Mouse (Mus musculus): Measurements from ENCODE around the gene Ifrd1. TPM values are rescaled to one million over a fixed set of nuclear protein-coding genes. Genes with fewer than 3 reads are reported as not detected.
A peak's percentile ranks its signal among the peaks of the same experiment; 100 is the strongest.

Ifrd1 gene
- total and polyA plus RNA-seq, 3 experiments, result 40.2 to 180 (median 149) TPM

DNA sequence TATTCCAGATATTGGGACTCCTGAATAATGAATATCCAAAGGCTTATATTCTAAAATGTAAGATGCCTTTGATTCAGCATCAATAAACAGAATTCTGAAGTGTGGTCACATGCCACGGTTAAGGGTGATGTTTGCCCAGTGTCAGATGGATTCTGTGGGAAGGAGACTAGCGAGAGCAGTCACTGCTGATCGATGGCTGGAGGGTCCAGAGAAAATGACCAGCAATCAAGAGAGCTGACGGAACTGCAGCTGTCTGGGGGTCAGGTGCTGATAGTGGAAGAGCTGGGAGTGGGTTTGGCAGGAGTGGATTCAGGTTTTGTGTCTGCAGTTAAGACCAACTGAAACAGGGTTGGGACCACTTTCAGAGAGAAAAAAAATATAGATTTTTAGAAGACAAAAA lies 5.1 kb downstream of the Ifrd1 start:
- DNase-seq, result no peak

DNA sequence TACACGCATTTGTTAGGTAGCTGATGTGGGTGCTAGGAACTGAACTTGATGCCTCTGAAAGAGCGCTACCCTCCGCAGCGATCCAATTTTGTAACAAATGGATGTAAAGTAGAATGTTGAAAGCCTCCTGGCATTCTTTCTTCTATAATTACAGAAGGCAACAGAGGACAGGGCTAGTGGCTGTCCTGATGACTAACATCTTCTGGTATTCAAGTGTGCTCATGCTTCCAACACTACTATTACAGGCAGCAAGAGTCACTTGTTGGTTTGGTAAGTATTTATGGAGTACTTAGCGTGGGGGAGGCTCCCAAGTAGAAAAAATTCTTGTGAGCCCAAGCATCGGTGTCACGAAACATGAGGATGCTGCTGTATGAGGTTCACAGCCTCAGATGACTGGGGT lies 9.1 kb downstream of the Ifrd1 start:
- no peak for DNase-seq

DNA sequence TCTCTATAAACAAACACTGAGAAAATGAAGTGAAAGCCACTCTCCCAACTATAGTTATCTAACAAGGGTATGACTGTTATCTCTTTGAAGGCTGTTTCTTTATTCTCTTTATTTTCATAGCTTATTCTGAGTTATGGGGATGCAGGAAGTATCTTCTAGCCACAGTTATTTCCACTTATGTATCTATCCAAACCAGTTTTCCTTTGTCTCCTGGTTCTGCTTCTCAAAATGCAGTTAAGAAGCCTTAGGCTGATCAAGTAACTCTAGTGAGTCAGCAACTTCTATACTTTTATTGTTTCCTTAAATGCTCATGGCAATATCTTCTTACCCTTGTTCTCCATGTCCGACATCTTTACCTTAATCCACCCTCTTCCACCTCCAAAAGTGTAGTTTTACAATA lies 16.1 kb downstream of the Ifrd1 start:
- DNase-seq, result no peak

DNA sequence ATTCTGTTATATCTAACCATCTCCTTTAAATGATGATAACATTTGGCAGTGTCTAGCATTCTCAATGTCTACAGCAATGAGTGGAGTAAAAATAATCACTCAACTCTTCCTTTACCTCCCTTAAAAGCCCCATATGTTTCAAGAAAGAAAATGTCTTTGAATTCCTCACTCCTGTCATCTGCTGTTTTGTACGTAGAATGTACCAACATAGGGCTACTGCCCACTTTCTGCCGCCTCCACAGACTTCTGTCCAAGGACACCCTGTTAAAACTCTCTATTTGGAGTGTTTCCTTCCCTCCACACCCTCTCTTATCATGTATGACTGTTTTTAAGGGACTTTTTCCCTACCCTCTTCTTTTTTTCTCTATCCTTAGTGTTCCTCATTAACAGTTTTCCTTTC lies 16.7 kb downstream of the Ifrd1 start:
- DNase-seq, result no peak

DNA sequence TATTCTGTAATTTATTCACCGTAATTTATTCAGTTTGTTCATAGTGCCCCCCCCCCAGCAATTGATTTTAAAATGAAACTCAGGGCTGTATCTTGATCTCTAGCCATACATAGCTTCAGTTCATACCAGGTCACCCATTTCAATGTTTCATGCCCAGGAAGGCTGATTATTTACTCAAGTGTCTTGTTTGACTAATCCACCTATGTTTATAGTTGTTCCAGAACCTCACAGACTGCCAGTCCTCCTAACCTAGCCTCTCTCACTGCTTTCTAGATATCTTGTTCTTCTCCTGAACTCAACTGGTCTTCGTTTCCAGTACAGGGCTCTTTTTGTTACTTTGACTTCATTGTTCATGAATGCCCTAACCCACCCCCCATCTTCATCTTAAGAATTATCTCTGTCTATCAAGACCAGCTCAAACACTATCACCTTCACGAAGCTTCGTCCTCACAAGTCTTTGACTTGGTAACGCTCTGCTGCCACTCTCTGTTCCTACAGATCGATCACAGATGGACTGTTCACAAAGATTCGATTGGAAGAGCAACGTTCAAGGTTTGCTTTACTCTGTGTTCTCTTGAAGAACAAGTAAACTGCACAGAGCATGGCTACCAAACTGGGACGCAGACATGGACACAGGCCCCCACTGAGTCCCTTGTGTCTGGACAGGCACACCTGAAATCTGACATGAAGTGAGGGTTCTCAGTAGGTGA lies 24.0 kb downstream of the Ifrd1 start:
- DNase-seq, result no peak

DNA sequence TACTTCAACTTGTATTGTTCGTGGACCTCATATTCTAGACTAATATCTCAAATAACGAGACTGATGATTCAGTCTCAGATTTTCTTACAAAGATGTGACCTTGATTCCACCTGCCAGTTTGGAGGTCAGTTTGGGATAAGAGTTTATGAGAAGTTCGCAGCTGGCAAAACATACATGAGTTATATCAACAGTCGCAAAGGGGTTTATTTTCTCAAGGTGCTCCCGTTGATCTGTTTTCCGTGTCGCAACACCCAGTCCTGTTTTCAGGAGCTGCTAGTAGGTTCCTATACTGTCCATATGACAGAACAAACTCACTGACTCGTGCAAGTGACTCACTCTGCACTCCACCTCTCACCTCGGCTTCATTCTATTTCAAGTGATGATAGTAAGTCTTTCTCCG lies 24.6 kb downstream of the Ifrd1 start:
- no peak for DNase-seq

DNA sequence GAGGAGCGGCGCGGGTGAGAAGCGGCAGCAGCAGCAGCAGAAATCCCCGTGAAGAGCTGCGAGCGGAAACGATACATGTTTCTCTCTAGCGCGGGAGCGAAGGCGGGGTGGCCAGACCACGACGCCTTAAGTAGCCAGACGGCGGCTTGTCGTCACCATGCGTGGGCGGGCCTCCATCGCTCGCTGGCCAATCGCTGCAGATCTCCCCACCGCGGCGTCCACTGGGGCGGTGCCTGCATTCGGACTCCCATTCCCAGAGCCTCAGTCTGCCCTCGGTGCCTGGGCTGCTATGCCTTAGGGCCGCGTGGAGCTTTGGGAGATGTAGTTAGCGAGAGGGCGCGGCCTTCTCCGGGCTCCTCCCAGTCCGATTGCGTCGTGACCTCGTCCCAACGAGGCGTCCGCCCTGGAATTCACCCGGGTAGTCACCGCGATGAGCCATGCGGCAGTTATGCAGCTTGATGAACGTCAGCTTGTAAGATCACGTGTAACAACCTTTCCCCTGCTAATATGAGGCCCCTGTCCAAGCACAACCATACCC lies 25.2 kb downstream of the Ifrd1 start:
- DNase-seq, result peak; percentile 99

DNA sequence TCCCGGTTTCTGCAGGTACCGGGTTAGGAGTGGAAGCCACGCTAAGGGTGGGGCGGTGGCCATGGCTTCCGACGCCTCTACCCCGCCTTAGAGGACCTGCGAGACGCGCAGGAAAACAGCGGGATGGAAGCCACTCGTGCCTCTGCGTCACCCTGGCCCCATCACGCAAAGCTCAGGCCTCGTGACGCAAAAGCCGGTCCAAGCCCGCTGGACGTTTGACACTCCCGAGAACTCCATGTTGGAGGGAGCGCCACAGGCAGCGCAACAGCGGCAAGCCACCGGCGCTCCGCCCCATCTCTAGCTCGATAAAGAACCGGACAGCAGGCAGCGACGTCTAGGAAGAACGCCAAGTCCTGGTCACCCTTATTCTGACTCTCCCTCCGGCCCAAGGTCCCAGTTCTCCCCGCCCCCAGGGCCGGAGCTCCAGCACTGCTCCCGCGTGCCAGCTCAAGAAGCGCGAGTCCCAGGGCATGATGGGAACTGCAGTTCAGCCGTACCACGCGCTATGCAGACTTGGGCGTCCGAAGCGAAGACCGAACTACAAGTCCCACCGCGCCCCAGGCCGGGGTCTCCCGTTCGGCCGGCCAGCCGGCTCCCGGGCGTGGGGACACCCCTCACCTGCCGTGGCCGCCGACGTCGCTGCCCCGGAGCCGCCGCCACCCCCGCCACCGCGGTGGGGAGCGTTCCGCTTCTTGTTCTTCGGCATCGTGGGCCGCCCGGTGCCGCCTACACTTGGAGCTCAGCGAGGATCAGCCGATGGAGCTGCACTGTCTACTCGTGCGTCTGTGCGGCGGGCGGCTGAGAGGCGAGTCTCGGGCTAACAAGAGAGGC lies 25.8 kb downstream of the Ifrd1 start:
- DNase-seq, result peak; percentile 98

DNA sequence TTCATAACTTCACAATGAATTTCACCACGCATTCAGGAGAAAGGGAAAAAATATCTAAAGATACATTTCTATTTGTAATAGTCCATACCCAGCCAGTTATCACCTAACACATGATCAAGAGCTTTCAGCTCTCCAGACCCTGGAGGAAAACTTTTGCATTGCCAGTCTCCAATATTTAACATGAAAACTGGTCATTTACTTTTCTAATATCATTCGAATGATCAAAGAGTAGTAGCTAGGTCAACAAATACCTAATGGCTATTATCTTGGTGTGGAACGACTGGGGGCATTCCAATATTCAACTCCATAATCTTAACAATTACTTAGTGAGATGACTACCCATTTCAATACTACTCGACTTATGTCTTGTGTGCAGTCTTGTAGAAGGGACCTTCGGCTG lies 26.7 kb downstream of the Ifrd1 start:
- DNase-seq, result no peak

DNA sequence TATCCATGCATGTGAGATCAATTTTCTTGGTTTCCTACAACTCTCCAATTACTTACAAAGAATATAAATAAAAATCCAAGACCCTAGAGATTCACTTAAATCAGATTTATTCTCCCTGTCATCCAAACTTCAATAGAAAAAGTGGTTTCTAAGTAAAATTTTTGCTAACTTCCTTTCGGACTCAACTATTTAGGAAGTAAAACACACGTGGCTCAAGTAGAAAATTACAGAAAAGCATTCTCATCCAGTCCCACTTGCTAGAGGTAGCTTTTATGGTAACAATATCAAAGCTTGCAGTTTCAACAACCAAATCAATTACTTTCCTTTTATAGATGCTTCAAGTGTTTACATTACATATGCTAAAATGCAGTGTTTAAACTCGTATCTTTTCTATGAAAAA lies 27.4 kb downstream of the Ifrd1 start:
- no peak for DNase-seq

DNA sequence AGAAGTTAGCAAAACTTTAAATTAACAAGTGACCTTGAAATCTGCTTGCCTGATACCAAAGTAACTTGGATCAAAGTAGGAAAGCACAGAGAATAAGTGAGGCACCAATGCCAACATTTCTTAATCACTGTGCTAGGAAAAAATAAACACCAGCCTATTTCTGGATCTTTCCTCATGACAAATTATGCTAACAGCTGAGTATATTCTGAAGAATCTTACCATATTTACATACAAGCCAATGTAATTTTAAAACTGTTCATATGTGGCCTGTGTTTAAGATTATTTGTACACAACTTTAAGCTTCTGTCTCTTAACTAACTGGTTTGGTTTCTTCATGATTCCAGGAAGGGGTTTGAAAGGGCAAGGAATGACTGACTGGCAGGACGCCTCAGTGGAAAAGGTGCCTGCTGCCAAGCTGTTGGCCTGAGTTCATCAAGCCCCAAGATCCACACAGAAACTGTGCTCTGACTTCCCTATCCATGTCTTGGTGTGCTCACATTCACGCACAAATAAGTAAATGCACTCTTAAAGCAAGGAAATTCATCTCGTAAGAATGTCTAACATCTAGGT lies 28.2 kb downstream of the Ifrd1 start:
- peak; percentile 59 for DNase-seq

DNA sequence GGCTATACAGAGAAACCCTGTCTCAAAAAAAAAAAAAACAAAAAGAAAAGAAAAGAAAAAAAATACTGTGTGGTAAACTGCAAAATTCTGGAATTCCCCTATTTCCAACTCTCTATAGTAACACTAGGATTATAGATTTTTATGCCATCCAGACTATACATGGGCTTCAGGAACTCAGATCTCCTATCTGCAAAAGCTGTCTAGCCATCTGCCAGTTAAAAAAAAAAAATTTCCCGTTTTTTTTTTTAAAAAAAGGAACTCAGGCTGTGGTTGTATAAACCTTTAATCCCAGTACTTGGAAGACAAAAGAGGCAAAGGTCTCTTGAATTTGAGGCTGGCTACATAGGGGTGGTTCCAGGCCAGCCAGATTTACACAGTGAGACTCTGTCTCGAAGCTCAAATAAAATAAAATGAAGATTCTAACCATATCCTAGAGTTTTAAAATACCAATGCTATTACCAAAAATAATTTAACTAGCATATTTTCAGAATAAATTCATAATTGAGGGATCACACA lies 29.8 kb downstream of the Ifrd1 start:
- DNase-seq, result no peak

DNA sequence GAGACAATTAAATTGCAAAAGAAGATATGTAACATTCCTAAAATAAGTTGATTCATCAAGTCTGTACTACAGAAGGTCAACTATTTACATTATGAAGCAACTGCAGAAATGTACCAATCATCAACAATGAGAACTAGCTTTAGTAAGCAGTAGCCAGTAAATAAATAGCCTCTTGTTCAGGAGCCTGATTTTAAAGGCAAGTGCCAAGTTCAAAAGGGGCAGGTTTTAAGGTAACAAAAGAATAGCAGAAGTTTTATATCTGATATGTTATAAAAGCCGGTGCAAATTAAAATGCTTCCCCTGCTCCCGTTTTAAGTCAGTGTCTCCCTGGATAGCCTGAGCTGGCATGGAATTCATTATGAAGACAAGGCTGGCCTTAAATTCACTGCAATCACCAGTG lies 30.5 kb downstream of the Ifrd1 start:
- no peak for DNase-seq

DNA sequence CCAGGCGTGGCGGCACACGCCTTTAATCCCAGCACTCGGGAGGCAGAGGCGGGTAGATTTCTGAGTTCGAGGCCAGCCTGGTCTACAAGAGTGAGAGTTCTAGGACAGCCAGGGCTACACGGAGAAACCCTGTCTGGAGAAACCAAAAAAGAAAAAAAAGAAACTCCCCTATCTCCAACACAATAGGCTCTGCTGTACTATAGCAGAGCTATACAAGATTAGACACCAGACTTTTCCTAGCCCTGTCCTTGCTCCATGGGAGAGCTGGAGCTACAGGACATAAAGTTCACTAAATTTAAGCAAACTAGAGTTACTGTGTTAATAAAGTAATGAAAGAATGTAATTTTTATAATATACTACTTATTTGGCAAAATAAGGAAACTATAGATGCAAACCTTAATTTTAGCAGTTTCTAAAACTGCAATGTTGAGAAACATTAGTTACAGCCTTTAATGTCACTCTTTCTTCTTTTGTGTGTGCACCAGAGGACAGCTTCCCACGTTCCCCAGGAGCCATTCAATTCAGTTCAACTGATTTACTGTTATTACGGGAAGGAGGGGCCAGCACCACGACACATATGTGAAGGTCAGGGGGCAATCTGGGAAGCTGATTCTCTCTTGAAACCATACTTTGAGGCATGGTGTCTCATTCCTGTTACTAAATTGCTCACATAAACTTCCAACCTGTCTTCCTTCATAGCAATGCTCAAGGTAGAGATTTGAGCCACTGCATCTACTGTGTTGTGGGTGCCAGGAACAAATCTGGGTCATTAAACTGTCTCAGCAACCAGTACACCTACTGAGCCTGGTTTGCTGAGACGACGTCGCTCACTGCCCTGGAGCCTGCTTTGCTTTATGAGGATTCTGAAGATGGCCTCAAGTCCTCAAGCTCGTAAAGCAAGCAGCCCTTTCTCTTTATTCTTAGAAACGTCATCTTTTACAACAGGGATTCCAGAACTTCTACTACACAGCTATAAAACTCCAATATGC lies 33.1 kb downstream of the Ifrd1 start:
- DNase-seq, result no peak

DNA sequence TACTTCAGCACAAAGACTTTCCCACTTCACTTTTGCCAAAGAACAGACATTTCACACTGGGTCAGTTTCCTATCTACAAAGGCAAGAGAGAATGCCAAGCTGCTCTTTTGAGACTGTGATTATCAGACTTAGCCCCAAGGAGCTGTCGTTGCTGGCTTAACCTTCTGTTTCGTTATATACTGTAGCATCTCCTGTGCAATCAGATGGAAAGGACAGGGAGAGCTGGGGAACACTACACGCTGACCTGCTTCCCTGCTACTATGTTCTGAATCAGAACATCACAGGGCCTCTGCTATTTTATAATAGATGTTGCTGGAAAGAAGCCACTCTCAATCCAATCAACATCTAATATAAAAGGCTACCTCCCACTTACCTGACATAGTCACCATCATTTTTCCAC lies 39.3 kb downstream of the Ifrd1 start:
- DNase-seq, result no peak

DNA sequence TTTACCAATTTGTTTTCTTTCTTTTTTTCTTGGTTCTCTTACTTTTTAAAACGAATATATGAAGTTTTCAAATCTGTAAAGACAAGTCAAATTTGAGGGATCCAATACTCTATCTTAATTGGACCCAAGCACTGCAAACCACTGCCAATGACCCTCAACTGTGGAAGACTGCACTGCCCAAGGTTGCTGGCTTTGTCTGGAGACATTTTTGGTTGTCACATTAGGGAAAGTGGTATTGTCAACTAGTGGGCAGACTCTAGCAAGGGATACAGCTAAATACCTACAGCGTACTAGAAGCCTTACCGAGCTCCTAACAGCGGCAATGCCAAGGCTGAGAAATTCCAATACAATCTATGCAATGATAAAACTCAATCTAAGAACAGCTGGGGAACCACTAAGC lies 40.4 kb downstream of the Ifrd1 start:
- DNase-seq, result no peak

DNA sequence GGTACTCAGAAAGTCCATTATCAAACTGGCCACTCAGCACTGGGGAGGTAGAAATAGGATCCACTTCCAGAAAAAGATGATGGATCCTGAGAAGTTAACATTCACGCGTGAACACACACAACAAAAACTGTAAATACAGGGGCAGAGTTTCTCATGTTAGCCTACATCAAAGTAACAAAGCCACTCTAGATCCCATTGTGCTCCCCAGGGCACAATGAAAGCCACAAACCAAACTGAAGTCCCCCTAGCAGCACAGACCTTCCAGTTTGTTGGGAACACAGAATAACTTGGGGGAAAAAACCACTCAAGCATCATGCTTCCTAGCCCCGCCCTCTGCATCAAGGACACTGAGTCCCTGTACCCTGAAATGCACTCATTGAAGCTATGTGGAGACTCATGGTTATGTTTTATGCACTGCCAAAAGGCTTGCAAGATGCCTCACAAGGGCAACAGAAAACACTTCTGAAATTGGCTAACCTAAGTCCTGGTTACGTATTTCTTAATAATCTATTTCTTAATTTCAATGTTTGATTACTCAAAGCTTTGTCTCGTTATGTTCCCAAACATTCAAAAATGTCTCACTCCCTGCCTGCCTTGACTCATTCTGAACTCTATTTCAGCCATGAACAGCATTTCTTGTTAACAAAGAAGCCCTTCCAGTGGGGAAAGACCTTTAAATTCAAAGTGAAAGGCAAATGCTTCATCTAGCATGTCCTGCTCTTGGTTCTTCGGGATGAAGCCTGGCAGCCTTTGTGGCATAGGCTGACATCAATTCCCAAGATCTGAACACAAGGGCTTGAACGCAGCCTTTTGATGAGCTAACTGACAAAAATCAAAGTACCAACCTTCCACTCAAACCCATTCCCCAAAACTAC lies 45.9 kb downstream of the Ifrd1 start:
- DNase-seq, result peak; percentile 57

DNA sequence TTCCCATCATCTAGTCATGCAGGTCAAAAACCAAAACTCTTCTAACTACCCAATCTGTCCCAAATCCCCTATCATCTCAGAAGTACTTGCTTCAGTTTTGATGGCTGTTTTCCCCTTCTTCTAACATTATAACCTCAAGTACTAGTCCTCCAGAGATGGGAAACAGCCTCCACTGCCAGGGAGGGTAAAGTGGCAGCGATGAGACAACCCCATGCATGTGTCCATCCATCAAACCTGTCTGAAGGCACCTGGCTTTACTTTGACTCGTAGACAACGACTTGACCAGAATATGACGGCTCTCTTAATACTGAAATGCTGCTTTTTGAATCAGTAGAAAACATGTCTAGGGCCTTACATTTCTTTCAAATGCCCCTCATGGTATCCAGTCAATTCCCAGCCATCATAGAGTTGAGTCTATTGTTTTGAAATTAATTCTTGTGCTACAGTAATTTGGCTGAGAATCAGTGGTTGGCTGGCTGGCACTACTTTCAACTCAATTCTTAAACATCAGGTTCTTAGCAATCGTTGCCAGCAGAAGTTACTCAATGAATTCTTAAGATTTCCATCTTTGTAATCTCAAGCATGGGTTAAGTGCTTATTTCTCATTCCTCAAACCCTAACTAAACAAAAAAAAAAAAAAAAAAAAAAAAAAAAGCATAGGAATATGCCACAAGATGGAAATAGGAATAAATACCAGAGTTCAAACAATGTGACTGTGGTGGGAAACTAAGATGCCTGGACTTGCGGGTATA lies 47.6 kb downstream of the Ifrd1 start:
- no peak for DNase-seq

DNA sequence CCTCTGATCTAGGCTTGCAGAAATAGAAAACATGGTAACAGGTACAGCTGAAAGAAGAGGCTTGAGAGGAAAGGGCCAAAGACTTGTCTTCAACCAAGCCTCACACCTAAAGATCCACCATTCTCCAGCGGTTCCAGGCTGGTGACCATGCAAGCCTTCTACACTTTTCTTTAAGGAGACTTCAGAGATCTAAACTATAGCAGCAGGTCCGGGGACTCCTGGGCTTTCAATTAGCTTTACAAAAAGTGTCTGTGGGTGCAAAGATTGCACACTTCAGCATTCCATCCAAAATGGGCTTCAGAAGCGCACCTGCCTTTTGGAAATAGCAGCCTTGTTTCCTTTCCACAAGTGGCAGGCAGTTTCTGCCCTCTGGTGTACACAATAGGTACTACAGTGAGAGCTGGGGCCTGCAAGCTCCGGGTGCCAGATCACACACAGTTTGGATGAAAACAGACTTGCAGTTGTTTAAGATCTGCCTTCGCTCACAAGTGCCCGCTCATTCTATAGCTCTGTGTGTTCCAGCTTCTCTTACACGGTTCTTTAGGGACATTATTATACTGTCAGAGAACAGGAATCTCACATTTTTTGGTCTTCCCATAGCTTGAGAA lies 48.4 kb downstream of the Ifrd1 start:
- peak; percentile 68 for DNase-seq
